Mouse (Mus musculus) left cerebral cortex, postnatal 25 days (tissue): Measurements from ENCODE around the gene Gm9817. TPM values are rescaled to one million over a fixed set of nuclear protein-coding genes. Genes with fewer than 3 reads are reported as not detected.
"Not testable (repeated sequence)": the region's sequence is repeated elsewhere in the genome, so short reads cannot be mapped to it uniquely, and the experiment has no call there.

Experiments
- DNase-seq, 2 experiments: peaks; one replicate each; pipeline ENCODE4 v3.0.0; 2022; ENCODE audit warnings: low spot score in 2 of 2, mixed read lengths in 1 of 2
- intact Hi-C: fragments of 180-260 bp; cut with DNase I; formaldehyde crosslinking; loops from one replicate; pipeline ENCODE4 v1.15.1; 2025
- total RNA-seq, 2 experiments: library from RNA; stranded (reverse); gene quantifications; 2 replicates each; pipeline ENCODE4 v1.2.3; 2021

The Gm9817 gene
- not detected for total RNA-seq

- intact Hi-C loops, DNase-seq: not testable (repeated sequence)
Observed at GRCm38 (mm10) chr13:45078392-45078791, at the start of gene Gm9817. Gene Gm9817 (plus strand): TSS chr13:45078692.

GRCm38 (mm10) chr13:45029791-45030190 lies 48.7 kb upstream of the Gm9817 start:
- no peak for DNase-seq
- intact Hi-C loops, result loop anchor here (2.0 to 5.0 kb wide), 4 partner anchors 118 to 447 kb away; no protein-coding TSS in a partner anchor

GRCm38 (mm10) chr13:45030830-45031229 lies 47.7 kb upstream of the Gm9817 start:
- intact Hi-C loops, result loop anchor here (2.0 to 5.0 kb wide), 4 partner anchors 116 to 446 kb away; no protein-coding TSS in a partner anchor

GRCm38 (mm10) chr13:45031314-45031713 lies 47.2 kb upstream of the Gm9817 start:
- peak; percentile 15 to 69 for DNase-seq
- intact Hi-C loops, result loop anchor here (2.0 to 5.0 kb wide), 4 partner anchors 116 to 445 kb away; no protein-coding TSS in a partner anchor

More at GRCm38 (mm10) chr13:45030830-45031229, 47.7 kb upstream of the Gm9817 start:
- peak; percentile 92 to 93 for DNase-seq

GRCm38 (mm10) chr13:45031748-45032147 lies 46.7 kb upstream of the Gm9817 start:
- intact Hi-C loops, result loop anchor here (2.0 to 5.0 kb wide), 4 partner anchors 116 to 445 kb away; no protein-coding TSS in a partner anchor
- DNase-seq, result no peak

- no peak for DNase-seq
- intact Hi-C loops, result loop anchor here (5.0 kb wide), 1 partner anchor 115 kb away; no protein-coding TSS in a partner anchor
Observed at GRCm38 (mm10) chr13:45032484-45032883, 46.0 kb upstream of the Gm9817 start.

GRCm38 (mm10) chr13:45033360-45033759 lies 45.1 kb upstream of the Gm9817 start:
- intact Hi-C loops, result loop anchor here (5.0 kb wide), 1 partner anchor 114 kb away; no protein-coding TSS in a partner anchor

GRCm38 (mm10) chr13:45034759-45035158 lies 43.7 kb upstream of the Gm9817 start:
- no peak for DNase-seq
- intact Hi-C loops, result loop anchor here (5.0 kb wide), 1 partner anchor 113 kb away; no protein-coding TSS in a partner anchor

More at GRCm38 (mm10) chr13:45033360-45033759, 45.1 kb upstream of the Gm9817 start:
- DNase-seq, result no peak

GRCm38 (mm10) chr13:45036417-45036816 lies 42.1 kb upstream of the Gm9817 start:
- no peak for DNase-seq
- intact Hi-C loops, result no loop called here

GRCm38 (mm10) chr13:45040195-45040594 lies 38.3 kb upstream of the Gm9817 start:
- no peak for DNase-seq
- intact Hi-C loops, result no loop called here

- DNase-seq, result no peak
- intact Hi-C loops, result no loop called here
Observed at GRCm38 (mm10) chr13:45040741-45041140, 37.8 kb upstream of the Gm9817 start.

- DNase-seq, result no peak
- intact Hi-C loops, result no loop called here
Observed at GRCm38 (mm10) chr13:45043466-45043865, 35.0 kb upstream of the Gm9817 start.

GRCm38 (mm10) chr13:45049261-45050020 lies 29.1 kb upstream of the Gm9817 start:
- peak; percentile 38 to 76 for DNase-seq
- intact Hi-C loops, result loop anchor here (5.0 kb wide), 1 partner anchor 63 kb away; no protein-coding TSS in a partner anchor

- intact Hi-C loops, result loop anchor here (5.0 kb wide), 1 partner anchor 59 kb away; no protein-coding TSS in a partner anchor
- peak in 1 of 2 experiments; percentile 31 for DNase-seq
Observed at GRCm38 (mm10) chr13:45052805-45053204, 25.7 kb upstream of the Gm9817 start.

GRCm38 (mm10) chr13:45053843-45054242 lies 24.6 kb upstream of the Gm9817 start:
- peak; percentile 13 to 79 for DNase-seq

GRCm38 (mm10) chr13:45059206-45059605 lies 19.3 kb upstream of the Gm9817 start:
- intact Hi-C loops, result no loop called here
- no peak for DNase-seq

More at GRCm38 (mm10) chr13:45053843-45054242, 24.6 kb upstream of the Gm9817 start:
- intact Hi-C loops, result loop anchor here (5.0 kb wide), 1 partner anchor 58 kb away; no protein-coding TSS in a partner anchor

- intact Hi-C loops, result no loop called here
- DNase-seq, result peak; percentile 19 to 55
Observed at GRCm38 (mm10) chr13:45063146-45063545, 15.3 kb upstream of the Gm9817 start.

- intact Hi-C loops, result no loop called here
- DNase-seq, result no peak
Observed at GRCm38 (mm10) chr13:45064951-45065350, 13.5 kb upstream of the Gm9817 start.

GRCm38 (mm10) chr13:45070366-45070765 lies 8.1 kb upstream of the Gm9817 start:
- intact Hi-C loops, result no loop called here
- DNase-seq, result no peak

GRCm38 (mm10) chr13:45075012-45075411 lies 3.5 kb upstream of the Gm9817 start:
- DNase-seq, result no peak
- intact Hi-C loops, result no loop called here
